ENCODE assay signal across 17 mouse cellular contexts in genomic region chr4:101460114-101460513, GRCm38 (mm10). TPM values are rescaled to one million over a fixed set of nuclear protein-coding genes. Genes with fewer than 3 reads are reported as not detected.
"Had no signal": no experiment of that assay in that cellular context is flagged by ENCODE, and none has a peak within 500 bp of the region (broad histone marks: within the 10 kb centered on the region; RNA-seq: fewer than 3 reads in every experiment).

No protein-coding gene starts in this region.

- H3K27me3 ChIP-seq: megakaryocyte, embryonic 14.5 days; midbrain, embryonic 13.5 days; midbrain, embryonic 15.5 days; neural tube, embryonic 12.5 days; stomach, embryonic 15.5 days had no signal

- H3K9me3 ChIP-seq: megakaryocyte, embryonic 14.5 days; midbrain, embryonic 13.5 days; midbrain, embryonic 15.5 days; neural tube, embryonic 12.5 days; stomach, embryonic 15.5 days had no signal

- H3K27ac ChIP-seq: midbrain, embryonic 13.5 days; midbrain, embryonic 15.5 days; neural tube, embryonic 12.5 days; stomach, embryonic 15.5 days; stomach, postnatal 0 days had no signal

- H3K4me2 ChIP-seq: lung, embryonic 14.5 days; midbrain, embryonic 11.5 days; midbrain, embryonic 13.5 days; midbrain, embryonic 15.5 days; neural tube, embryonic 12.5 days; stomach, embryonic 15.5 days had no signal

- H3K36me3 ChIP-seq: midbrain, embryonic 13.5 days; midbrain, embryonic 15.5 days; neural tube, embryonic 12.5 days; stomach, embryonic 15.5 days had no signal

- ATAC-seq: midbrain, embryonic 13.5 days; midbrain, embryonic 15.5 days had no signal

- H3K4me1 ChIP-seq: midbrain, embryonic 13.5 days; midbrain, embryonic 15.5 days; neural tube, embryonic 12.5 days; stomach, embryonic 15.5 days had no signal

- DNase-seq: lung, adult 18-20 months; lung, embryonic 14.5 days; lung, postnatal 10 days; lung, postnatal 4 days; right cerebral cortex, postnatal 14 days; thymus, adult 2 months; thymus, postnatal 25 days; thymus, postnatal 4 days had no signal

- H3K9ac ChIP-seq: lung, embryonic 14.5 days; midbrain, embryonic 13.5 days; midbrain, embryonic 15.5 days; neural tube, embryonic 12.5 days; stomach, embryonic 15.5 days had no signal

- H3K4me3 ChIP-seq: megakaryocyte, embryonic 14.5 days; midbrain, embryonic 13.5 days; midbrain, embryonic 15.5 days; neural tube, embryonic 12.5 days; stomach, embryonic 15.5 days had no signal

RNA-seq across cellular contexts. Expression of gene Dnajc6, which starts 36.3 kb away (rescaled TPM):
- total RNA-seq: monocyte, adult 5-6 weeks; neutrophil, adult 5-6 weeks had no signal
